Mouse (Mus musculus): ENCODE measurements around the gene Ets1. TPM values are rescaled to one million over a fixed set of nuclear protein-coding genes. Genes with fewer than 3 reads are reported as not detected.

The Ets1 gene
- polyA plus RNA-seq, 1 experiment, result 7.7 TPM

DNA sequence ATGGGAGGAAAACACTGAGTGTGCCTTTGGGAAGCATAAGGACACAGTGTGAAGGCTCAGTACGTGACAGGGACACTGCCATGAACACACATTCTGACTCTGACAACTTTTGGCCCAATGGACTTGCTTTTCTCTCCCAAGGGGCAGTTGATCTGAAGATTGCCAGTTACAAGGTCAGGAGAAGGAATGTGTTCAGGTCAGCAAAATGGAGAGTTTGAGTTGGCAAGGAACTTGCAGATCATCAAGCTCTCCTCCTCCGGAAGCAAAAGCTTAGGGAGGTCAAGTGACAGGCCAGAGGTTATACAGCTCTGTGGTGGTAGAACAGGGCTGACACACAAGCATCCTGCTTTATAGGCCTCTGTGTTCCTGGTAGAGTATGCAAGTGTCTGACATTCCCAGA, 21.1 kb downstream of the Ets1 start:
- H3K27ac ChIP-seq (ENCODE audit: insufficient read depth, low read length), result peak overlapping the region; percentile 81
- no peak for TF ChIP-seq CTCF (IDR thresholded peaks at IDR 0.05; ENCODE audit: extremely low read depth, insufficient read depth, low read length)
- no peak for TF ChIP-seq POLR2A (IDR thresholded peaks at IDR 0.05; ENCODE audit: extremely low read depth, insufficient read depth, low read length)
- H3K4me3 ChIP-seq (ENCODE audit: insufficient read depth, low read length), result no peak overlapping the region
- no peaks in the 10 kb centered on the region for H3K4me1 ChIP-seq (ENCODE audit: control insufficient read depth, insufficient read depth, low read length)

DNA sequence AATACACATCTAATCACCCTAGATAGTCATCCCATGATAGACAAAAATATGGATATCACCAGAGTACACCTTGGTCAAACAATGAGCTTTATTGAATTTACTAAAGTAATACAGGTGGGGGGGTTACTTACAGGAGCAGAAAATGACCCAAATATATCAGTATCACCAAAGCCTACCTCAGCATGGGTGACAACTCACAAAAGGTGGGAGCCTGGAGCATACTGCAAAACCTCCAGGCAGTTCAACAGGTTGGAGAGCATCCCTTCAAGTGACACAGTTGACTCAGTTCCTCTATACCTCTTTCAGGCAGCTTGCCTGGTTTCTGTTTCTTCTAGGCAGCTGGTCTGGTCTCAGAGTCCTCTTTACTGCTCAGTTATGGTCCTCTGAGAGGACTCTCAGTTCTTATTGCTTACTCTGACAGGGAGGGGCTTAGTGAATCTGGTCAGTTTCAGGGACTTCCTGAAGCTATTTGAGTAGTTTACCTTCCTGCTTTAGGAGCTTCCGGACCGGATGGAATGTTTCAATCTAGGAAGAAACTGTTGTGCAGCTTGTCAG, 24.5 kb downstream of the Ets1 start:
- Histone ChIP-seq H3K27ac (ENCODE audit: insufficient read depth, low read length) (no peak overlapping the region), H3K4me3 (ENCODE audit: insufficient read depth, low read length) (no peak overlapping the region), H3K4me1 (ENCODE audit: control insufficient read depth, insufficient read depth, low read length) (no peaks in the 10 kb centered on the region)
- TF ChIP-seq POLR2A (IDR thresholded peaks at IDR 0.05; ENCODE audit: extremely low read depth, insufficient read depth, low read length) (no peak), CTCF (IDR thresholded peaks at IDR 0.05; ENCODE audit: extremely low read depth, insufficient read depth, low read length) (no peak)

DNA sequence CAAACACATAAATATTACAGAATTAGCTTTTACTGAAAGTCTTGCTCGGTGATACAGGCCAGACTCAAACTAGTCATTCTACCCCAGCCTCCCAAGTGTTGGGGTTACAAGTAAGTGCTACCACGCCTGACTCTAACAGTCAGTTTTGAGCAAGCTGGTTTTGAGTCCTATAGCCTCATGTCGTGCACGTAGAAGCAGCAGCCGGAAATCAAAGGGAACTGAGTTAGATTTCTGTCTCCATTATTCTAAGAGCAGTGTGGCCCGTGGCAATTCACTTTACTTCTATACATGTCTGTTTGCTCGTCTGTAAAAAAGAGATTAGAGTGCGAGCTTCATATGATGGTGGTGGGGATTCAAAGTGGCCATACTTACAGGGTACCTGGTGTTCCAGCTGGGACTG, 25.1 kb downstream of the Ets1 start:
- TF ChIP-seq POLR2A (IDR thresholded peaks at IDR 0.05; ENCODE audit: extremely low read depth, insufficient read depth, low read length) (no peak), CTCF (IDR thresholded peaks at IDR 0.05; ENCODE audit: extremely low read depth, insufficient read depth, low read length) (no peak)
- H3K4me1 ChIP-seq (ENCODE audit: control insufficient read depth, insufficient read depth, low read length), result no peaks in the 10 kb centered on the region
- no peak overlapping the region for H3K4me3 ChIP-seq (ENCODE audit: insufficient read depth, low read length)
- H3K27ac ChIP-seq (ENCODE audit: insufficient read depth, low read length), result no peak overlapping the region

DNA sequence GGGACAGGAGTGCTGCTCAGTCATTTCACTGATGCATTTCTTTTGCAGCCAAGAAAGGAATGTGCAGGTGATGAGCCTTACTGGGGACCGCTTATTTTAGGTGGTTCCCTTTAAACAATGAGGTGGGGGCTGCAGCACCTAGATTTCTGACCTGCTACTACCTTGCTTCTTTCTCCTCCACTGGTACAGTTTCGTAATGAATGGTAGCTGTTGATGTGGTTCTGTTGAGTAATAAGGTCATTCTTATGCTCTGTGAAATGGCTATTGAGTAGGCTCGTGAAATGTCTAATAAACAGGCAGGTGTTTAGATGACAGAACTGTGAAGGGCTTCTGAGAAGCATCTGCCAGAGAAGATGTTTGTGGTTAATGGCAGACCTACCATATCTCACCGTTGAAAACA, 25.5 kb downstream of the Ets1 start:
- Histone ChIP-seq H3K4me3 (ENCODE audit: insufficient read depth, low read length) (no peak overlapping the region), H3K4me1 (ENCODE audit: control insufficient read depth, insufficient read depth, low read length) (no peaks in the 10 kb centered on the region), H3K27ac (ENCODE audit: insufficient read depth, low read length) (no peak overlapping the region)
- TF ChIP-seq POLR2A (IDR thresholded peaks at IDR 0.05; ENCODE audit: extremely low read depth, insufficient read depth, low read length), result no peak
- no peak for TF ChIP-seq CTCF (IDR thresholded peaks at IDR 0.05; ENCODE audit: extremely low read depth, insufficient read depth, low read length)

- Histone ChIP-seq H3K4me3 (ENCODE audit: insufficient read depth, low read length) (no peak overlapping the region), H3K27ac (ENCODE audit: insufficient read depth, low read length) (no peak overlapping the region)
- no peak for TF ChIP-seq CTCF (IDR thresholded peaks at IDR 0.05; ENCODE audit: extremely low read depth, insufficient read depth, low read length)
- TF ChIP-seq POLR2A (IDR thresholded peaks at IDR 0.05; ENCODE audit: extremely low read depth, insufficient read depth, low read length), result no peak
Observed at GRCm38 (mm10) chr9:32666611-32667517, 30.8 kb downstream of the Ets1 start.

GRCm38 (mm10) chr9:32667518-32667908, 31.5 kb downstream of the Ets1 start:
- Histone ChIP-seq H3K27ac (ENCODE audit: insufficient read depth, low read length) (no peak overlapping the region), H3K4me1 (ENCODE audit: control insufficient read depth, insufficient read depth, low read length) (no peaks in the 10 kb centered on the region), H3K4me3 (ENCODE audit: insufficient read depth, low read length) (no peak overlapping the region)
- no peak for TF ChIP-seq CTCF (IDR thresholded peaks at IDR 0.05; ENCODE audit: extremely low read depth, insufficient read depth, low read length)
- no peak for TF ChIP-seq POLR2A (IDR thresholded peaks at IDR 0.05; ENCODE audit: extremely low read depth, insufficient read depth, low read length)

More at GRCm38 (mm10) chr9:32666611-32667517, 30.8 kb downstream of the Ets1 start:
- no peaks in the 10 kb centered on the region for H3K4me1 ChIP-seq (ENCODE audit: control insufficient read depth, insufficient read depth, low read length)

DNA sequence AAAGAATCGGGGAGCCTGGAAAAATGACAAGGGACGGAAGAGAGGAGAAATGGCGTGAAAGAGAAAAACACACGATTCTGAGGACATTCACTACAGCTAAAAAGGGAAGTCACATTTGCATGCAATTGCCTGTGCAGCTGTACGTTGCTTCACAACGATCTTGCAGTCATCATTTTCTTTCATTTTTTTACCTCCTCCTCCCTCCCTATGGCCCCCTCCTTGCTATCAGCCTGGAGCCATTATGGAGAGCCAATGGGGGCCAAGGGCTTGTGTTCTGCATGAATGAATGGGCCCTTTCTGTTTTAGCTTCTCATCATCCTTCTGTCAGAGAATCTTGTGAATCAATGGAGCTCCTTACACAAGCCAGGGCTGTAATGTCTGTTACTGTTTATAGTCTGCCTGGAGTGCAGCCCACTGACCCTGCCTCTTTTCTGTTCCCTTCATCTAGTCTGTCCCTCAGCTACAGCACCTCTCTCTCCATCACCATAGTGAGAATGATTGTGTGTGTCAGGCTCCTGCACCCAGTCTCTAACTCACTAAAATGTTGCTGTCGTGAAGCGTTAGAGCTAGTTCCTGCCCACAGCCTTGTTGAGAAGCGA, 32.2 kb downstream of the Ets1 start:
- no peaks in the 10 kb centered on the region for H3K4me1 ChIP-seq (ENCODE audit: control insufficient read depth, insufficient read depth, low read length)
- no peak for TF ChIP-seq POLR2A (IDR thresholded peaks at IDR 0.05; ENCODE audit: extremely low read depth, insufficient read depth, low read length)
- TF ChIP-seq CTCF (IDR thresholded peaks at IDR 0.05; ENCODE audit: extremely low read depth, insufficient read depth, low read length), result no peak
- H3K4me3 ChIP-seq (ENCODE audit: insufficient read depth, low read length), result no peak overlapping the region
- H3K27ac ChIP-seq (ENCODE audit: insufficient read depth, low read length), result no peak overlapping the region

DNA sequence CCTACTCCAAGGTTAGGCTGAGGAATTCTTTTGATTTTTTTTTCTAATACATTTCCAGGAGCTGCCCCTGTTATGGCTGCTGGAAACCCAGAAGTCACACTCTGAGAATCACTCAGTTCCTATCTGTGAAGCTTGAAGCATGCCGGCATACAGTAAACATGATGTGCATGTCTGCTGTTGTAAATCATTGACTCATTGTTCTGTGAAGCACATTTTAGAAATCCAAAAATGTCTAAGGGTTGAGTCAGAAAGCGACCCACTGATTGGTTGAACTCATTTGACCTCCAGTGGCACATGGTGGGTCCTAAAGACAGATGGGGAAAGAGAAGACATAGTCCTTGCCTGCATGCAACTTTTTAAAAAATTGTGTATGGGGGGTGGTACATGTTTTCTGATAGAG, 33.4 kb downstream of the Ets1 start:
- no peak overlapping the region for H3K27ac ChIP-seq (ENCODE audit: insufficient read depth, low read length)
- TF ChIP-seq CTCF (IDR thresholded peaks at IDR 0.05; ENCODE audit: extremely low read depth, insufficient read depth, low read length), result no peak
- no peak for TF ChIP-seq POLR2A (IDR thresholded peaks at IDR 0.05; ENCODE audit: extremely low read depth, insufficient read depth, low read length)
- H3K4me1 ChIP-seq (ENCODE audit: control insufficient read depth, insufficient read depth, low read length), result no peaks in the 10 kb centered on the region
- H3K4me3 ChIP-seq (ENCODE audit: insufficient read depth, low read length), result no peak overlapping the region

DNA sequence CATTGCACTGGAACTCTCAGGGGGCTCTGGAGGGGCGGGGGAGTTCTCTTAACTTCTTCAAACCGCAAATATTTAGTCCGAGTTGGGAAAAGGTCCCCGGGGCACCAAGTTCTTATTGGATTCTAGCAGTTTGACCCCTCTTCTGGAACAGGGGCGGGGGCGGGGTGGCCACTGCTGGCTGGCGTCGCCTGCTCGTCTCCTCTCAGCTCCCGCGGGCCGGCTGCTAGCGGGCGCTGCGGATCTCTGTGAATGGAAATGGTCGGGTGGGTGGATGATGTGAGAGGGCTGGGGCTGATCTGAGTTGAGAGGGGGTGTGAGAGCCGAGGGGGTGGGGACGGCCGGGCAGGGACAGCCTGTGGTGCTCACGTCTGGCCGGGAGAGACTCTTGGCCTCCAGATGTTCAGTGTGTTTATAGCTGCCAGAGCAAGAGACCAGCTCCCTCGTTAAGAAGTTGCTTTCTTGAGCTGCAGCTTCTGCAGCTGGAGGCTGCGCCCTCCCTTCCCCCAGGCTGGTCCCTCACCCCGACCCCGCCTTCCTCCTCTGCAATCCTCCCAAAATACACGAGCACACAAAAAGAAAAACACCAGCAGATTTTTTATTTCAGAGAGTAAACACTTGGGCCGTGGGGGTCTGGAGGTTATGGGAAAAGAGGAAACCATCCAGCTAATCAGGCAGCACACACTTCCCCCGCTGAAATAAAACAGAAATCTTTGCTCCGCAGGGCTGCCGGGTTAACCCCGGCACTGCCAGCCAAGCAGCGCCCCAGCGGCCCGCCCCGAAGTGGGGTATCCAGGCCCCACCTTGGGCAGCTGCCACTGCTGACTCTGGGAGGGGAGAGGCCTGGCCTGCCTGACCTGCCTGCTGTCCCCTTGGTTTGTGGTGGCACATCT, 36.2 kb downstream of the Ets1 start:
- H3K4me3 ChIP-seq (ENCODE audit: insufficient read depth, low read length), result no peak overlapping the region
- no peak for TF ChIP-seq CTCF (IDR thresholded peaks at IDR 0.05; ENCODE audit: extremely low read depth, insufficient read depth, low read length)
- TF ChIP-seq POLR2A (IDR thresholded peaks at IDR 0.05; ENCODE audit: extremely low read depth, insufficient read depth, low read length), result no peak
- no peaks in the 10 kb centered on the region; the same call in 1 of the 2 replicates for H3K4me1 ChIP-seq (ENCODE audit: control insufficient read depth, insufficient read depth, low read length)
- H3K27ac ChIP-seq (ENCODE audit: insufficient read depth, low read length), result peak overlapping the region; percentile 27; the same call in 1 of the 2 replicates

Measured in cortical plate, adult 2 months (tissue).